Mouse (Mus musculus) heart, adult 2 months (tissue): ENCODE measurements around the gene Zfp2.

Experiments
- CTCF ChIP-seq: fragments of 200-600 bp; IDR thresholded peaks from 2 replicates; pipeline ENCODE4 v1.8.1; 2022; ENCODE audit warnings: antibody characterized with exemption, mild to moderate bottlenecking, moderate library complexity
- EP300 ChIP-seq: fragments of 200-500 bp; IDR thresholded peaks from 2 replicates; pipeline ENCODE4 v1.6.1; 2011; ENCODE audit warnings: low read depth, low read length, control low read depth; ENCODE audit not compliant: insufficient read depth

DNA sequence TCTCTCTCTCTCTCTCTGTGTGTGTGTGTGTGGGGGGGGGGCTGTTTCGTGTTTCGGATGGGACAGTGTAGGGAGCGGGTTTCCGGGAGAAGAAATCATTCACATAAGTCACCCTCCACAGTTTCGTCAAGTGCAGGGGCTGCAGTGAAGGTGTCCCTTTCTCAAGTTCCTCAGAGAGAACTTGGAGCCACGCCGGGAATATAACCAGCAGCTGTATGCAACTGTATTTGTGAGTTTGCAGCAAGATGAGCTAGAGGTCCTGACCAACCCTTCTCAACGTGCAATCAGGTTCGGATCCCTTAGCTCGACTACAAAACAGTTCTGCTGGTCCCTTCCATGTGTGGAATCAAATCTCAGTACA lies 29.1 kb downstream of the Zfp2 start:
- no peak for TF ChIP-seq EP300
- TF ChIP-seq CTCF: no peak
